Comparison of ENCODE assay signal across 7 mouse cellular contexts in the genomic region with DNA sequence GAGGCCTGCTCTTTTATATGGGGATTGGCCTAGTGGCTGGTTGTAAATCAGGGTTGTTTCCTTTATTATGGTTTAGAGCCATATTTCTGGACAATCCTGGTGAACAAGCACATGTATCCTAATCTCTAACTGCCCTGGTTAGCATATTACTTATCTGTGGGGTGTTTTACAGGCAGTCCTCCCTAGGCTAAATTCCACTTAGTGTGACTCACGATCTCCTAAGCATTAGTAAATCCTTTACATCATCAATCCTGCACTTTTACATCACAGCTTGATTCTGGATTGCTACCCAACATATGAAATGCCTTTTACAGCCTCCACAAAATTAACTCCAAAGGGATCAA. TPM values are rescaled to one million over a fixed set of nuclear protein-coding genes. Genes with fewer than 3 reads are reported as not detected.
DNase-seq lines count a peak whose midpoint lies in the region; ATAC-seq lines count a peak whose summit lies in the region.

No protein-coding gene starts in this region.

- no peaks in the 10 kb centered on the region for H3K27me3 ChIP-seq in embryonic facial prominence, embryonic 13.5 days
- H3K27me3 ChIP-seq in limb, embryonic 13.5 days: no peaks in the 10 kb centered on the region
- no peaks in the 10 kb centered on the region for H3K27me3 ChIP-seq in stomach, embryonic 16.5 days (ENCODE audit: control insufficient read depth, insufficient read depth, low read length)

- DNase-seq in retina, adult 2 months (ENCODE audit: low read depth, low spot score): peak; percentile 28
- no peak for DNase-seq in retina, embryonic 14.5 days (ENCODE audit: low spot score)
- no peak for DNase-seq in spleen, postnatal 4 days (ENCODE audit: low spot score in 2 of 2)
- no peak for DNase-seq in layer of hippocampus, postnatal 36 days

- peak overlapping the region; percentile 84 for H3K9ac ChIP-seq in embryonic facial prominence, embryonic 13.5 days
- peak overlapping the region; percentile 70 for H3K9ac ChIP-seq in limb, embryonic 13.5 days
- peak overlapping the region; percentile 87 for H3K9ac ChIP-seq in stomach, embryonic 16.5 days (ENCODE audit: low read length)

- H3K9me3 ChIP-seq in embryonic facial prominence, embryonic 13.5 days: peaks cover 19% of the 10 kb centered on the region; the same call in 1 of the 2 replicates
- H3K9me3 ChIP-seq in limb, embryonic 13.5 days: peaks cover 16% of the 10 kb centered on the region
- H3K9me3 ChIP-seq in stomach, embryonic 16.5 days (replicated peaks; ENCODE audit: control insufficient read depth, low read length): no peaks in the 10 kb centered on the region

- peak overlapping the region; percentile 83 for H3K4me3 ChIP-seq in embryonic facial prominence, embryonic 13.5 days
- H3K4me3 ChIP-seq in limb, embryonic 13.5 days: peak overlapping the region; percentile 56
- peak overlapping the region; percentile 92 for H3K4me3 ChIP-seq in stomach, embryonic 16.5 days (replicated peaks; ENCODE audit: low read length)

- peak overlapping the region; percentile 74 for H3K4me2 ChIP-seq in embryonic facial prominence, embryonic 13.5 days
- peak overlapping the region; percentile 74 for H3K4me2 ChIP-seq in limb, embryonic 13.5 days (replicated peaks)
- H3K4me2 ChIP-seq in stomach, embryonic 16.5 days (ENCODE audit: low read depth, low read length): peak overlapping the region; percentile 92

- no peak for ATAC-seq in embryonic facial prominence, embryonic 13.5 days (ENCODE audit: insufficient number of reproducible peaks, insufficient read depth, low FRiP score, low TSS enrichment, low read depth)
- ATAC-seq in limb, embryonic 13.5 days (ENCODE audit: low FRiP score, low read depth): no peak
- ATAC-seq in stomach, embryonic 16.5 days (ENCODE audit: insufficient read depth, low FRiP score): no peak

- H3K27ac ChIP-seq in embryonic facial prominence, embryonic 13.5 days: peak overlapping the region; percentile 71
- peak overlapping the region; percentile 64 for H3K27ac ChIP-seq in limb, embryonic 13.5 days
- peak overlapping the region; percentile 82 for H3K27ac ChIP-seq in stomach, embryonic 16.5 days (ENCODE audit: low read length)

- WGBS in embryonic facial prominence, embryonic 13.5 days: 16% methylated on average over 1 of the region's 1 CpGs
- 15% methylated on average over 1 of the region's 1 CpGs for WGBS in limb, embryonic 13.5 days
- 9% methylated on average over 1 of the region's 1 CpGs for WGBS in stomach, embryonic 16.5 days

- H3K36me3 ChIP-seq in embryonic facial prominence, embryonic 13.5 days: peaks cover 20% of the 10 kb centered on the region
- H3K36me3 ChIP-seq in limb, embryonic 13.5 days: peaks cover 21% of the 10 kb centered on the region
- 0 out of 2 replicates have a peak, but pooled peaks cover 4% of the 10 kb centered on the region for H3K36me3 ChIP-seq in stomach, embryonic 16.5 days (ENCODE audit: control insufficient read depth, insufficient read depth, low read length)

- peaks cover 12% of the 10 kb centered on the region for H3K4me1 ChIP-seq in embryonic facial prominence, embryonic 13.5 days
- H3K4me1 ChIP-seq in limb, embryonic 13.5 days: peaks cover 16% of the 10 kb centered on the region
- H3K4me1 ChIP-seq in stomach, embryonic 16.5 days (ENCODE audit: control insufficient read depth, insufficient read depth, low read length): peaks cover 9% of the 10 kb centered on the region

RNA-seq across cellular contexts. Expression of a gene that starts 31.1 kb away (rescaled TPM):
- 6.3 and 8.4 TPM in 2 replicates for polyA plus RNA-seq in embryonic facial prominence, embryonic 13.5 days (2015; fragmentation: Nextera tagmentation; extraction: Ambion mirVana)
- 6.4 and 7.7 TPM in 2 replicates for polyA plus RNA-seq in limb, embryonic 13.5 days (2015; fragmentation: Nextera tagmentation; extraction: Ambion mirVana)
- 14.2 and 16.4 TPM in 2 replicates for polyA plus RNA-seq in stomach, embryonic 16.5 days (2015; fragmentation: Nextera tagmentation; extraction: Ambion mirVana)
- total RNA-seq in layer of hippocampus, postnatal 36 days (2021): 10 to 100 TPM; 18.3 to 19.9 TPM
